In the genomic region with DNA sequence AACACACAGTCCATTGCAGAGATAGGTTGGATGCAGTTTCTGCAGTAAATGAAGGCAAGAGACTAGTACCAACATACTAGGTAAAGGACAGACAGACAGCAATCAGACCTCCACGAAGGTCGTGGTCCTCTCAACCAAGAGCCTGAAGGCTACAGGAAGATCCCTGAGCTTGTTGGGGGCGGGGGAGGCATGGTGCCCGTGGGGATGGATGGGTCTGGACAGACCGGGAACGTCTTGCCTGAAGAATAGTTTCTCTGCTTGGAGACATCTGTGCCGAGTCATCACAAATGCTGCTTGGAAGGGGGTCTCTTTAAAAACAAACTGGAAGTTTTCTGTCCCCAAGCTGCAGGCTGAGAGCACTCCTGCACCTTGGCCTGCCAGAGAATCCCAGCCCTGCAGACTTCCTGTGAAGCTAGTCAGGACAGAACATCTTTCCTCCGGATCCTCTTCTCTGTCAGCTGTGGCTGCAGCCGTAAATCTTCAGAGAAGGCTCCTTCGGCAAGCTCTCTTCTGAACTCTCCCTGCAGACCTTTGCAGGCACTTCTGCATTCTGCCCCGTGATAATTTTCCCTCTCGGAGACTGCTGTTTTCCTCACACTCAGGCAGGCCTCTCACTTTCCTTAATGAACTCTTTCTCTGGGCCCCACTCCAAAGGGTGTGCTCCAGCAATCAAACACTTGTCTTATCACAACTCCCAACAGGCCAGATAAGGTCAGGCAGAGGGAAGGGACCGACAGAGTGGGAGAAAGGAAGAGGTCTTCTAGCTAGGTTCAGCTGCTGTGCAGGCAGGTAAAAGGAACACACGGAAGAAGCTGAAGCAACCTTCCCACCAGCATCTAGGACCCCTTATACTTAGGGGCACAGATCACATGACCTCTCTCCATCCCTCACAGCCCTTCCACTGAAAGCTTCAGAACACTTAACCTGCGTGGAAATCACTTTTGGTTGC, we compare ENCODE assay signal across 16 mouse cellular contexts.
DNase-seq lines count a peak whose midpoint lies in the region; ATAC-seq and TF ChIP-seq lines count a peak whose summit lies in the region.
"Had no signal": no experiment of that assay in that cellular context is flagged by ENCODE, and none has a peak within 500 bp of the region (broad histone marks: within the 10 kb centered on the region; RNA-seq: fewer than 3 reads in every experiment).

No protein-coding gene starts in this region.

- no peak for DNase-seq in heart, adult 11 months
- DNase-seq in lung, postnatal 0 days (ENCODE audit: low spot score): peak; percentile 21
- DNase-seq in lung, postnatal 4 days: no peak
- DNase-seq in forebrain, embryonic 11.5 days (ENCODE audit: low spot score): no peak
- DNase-seq in left cerebral cortex, adult 18-20 months (ENCODE audit: low spot score in 2 of 2): no peak
- DNase-seq: adrenal gland, postnatal 36 days; cerebellum, adult 11-12 months; gastrocnemius, postnatal 25 days; thymus, postnatal 25 days had no signal

- no peak for ATAC-seq in heart, embryonic 15.5 days (replicated peaks; ENCODE audit: insufficient number of reproducible peaks, insufficient read depth, low FRiP score, low read depth)
- ATAC-seq in lung, postnatal 0 days: no peak; the same call in 1 of the 2 replicates
- ATAC-seq in intestine, postnatal 0 days: peak; percentile 71
- ATAC-seq in stomach, embryonic 15.5 days (ENCODE audit: insufficient read depth, low FRiP score, low read depth): peak; percentile 84
- no peak for ATAC-seq in forebrain, embryonic 11.5 days (replicated peaks; ENCODE audit: low FRiP score)
- ATAC-seq: forebrain, embryonic 14.5 days had no signal

- no peak overlapping the region for H3K27ac ChIP-seq in heart, embryonic 15.5 days
- H3K27ac ChIP-seq in lung, postnatal 0 days (ENCODE audit: low read length): no peak overlapping the region
- no peak overlapping the region for H3K27ac ChIP-seq in intestine, postnatal 0 days (ENCODE audit: low read depth, low read length)
- H3K27ac ChIP-seq in stomach, embryonic 15.5 days: 0 out of 2 replicates have a peak overlapping the region, but pooled peaks have one; percentile 31
- H3K27ac ChIP-seq in forebrain, embryonic 11.5 days (ENCODE audit: low read depth, low read length): no peak overlapping the region
- H3K27ac ChIP-seq: embryonic facial prominence, embryonic 12.5 days; hindbrain, embryonic 13.5 days; liver, embryonic 15.5 days had no signal

- no peaks in the 10 kb centered on the region for H3K27me3 ChIP-seq in heart, embryonic 15.5 days
- H3K27me3 ChIP-seq in lung, postnatal 0 days (replicated peaks; ENCODE audit: insufficient read depth, low read length): no peaks in the 10 kb centered on the region
- H3K27me3 ChIP-seq in intestine, postnatal 0 days (replicated peaks; ENCODE audit: control insufficient read depth, insufficient read depth, low read length): no peaks in the 10 kb centered on the region
- H3K27me3 ChIP-seq in stomach, embryonic 15.5 days (replicated peaks): no peaks in the 10 kb centered on the region
- H3K27me3 ChIP-seq in forebrain, embryonic 11.5 days (ENCODE audit: control insufficient read depth, insufficient read depth, low read length): no peaks in the 10 kb centered on the region
- H3K27me3 ChIP-seq: embryonic facial prominence, embryonic 12.5 days; hindbrain, embryonic 13.5 days; liver, embryonic 15.5 days had no signal

- peak overlapping the region; percentile 23; the same call in 1 of the 2 replicates for H3K4me2 ChIP-seq in heart, embryonic 15.5 days
- H3K4me2 ChIP-seq in lung, postnatal 0 days (replicated peaks; ENCODE audit: low read depth, low read length): no peak overlapping the region
- H3K4me2 ChIP-seq in intestine, postnatal 0 days (replicated peaks; ENCODE audit: low read depth): 0 out of 2 replicates have a peak overlapping the region, but pooled peaks have one; percentile 18
- no peak overlapping the region for H3K4me2 ChIP-seq in stomach, embryonic 15.5 days
- H3K4me2 ChIP-seq in forebrain, embryonic 11.5 days (ENCODE audit: low read depth, low read length, severe bottlenecking): no peak overlapping the region
- H3K4me2 ChIP-seq: embryonic facial prominence, embryonic 12.5 days; hindbrain, embryonic 13.5 days; liver, embryonic 15.5 days had no signal

- no peaks in the 10 kb centered on the region for H3K36me3 ChIP-seq in heart, embryonic 15.5 days
- H3K36me3 ChIP-seq in lung, postnatal 0 days (ENCODE audit: insufficient read depth, low read length): no peaks in the 10 kb centered on the region
- H3K36me3 ChIP-seq in intestine, postnatal 0 days (ENCODE audit: control insufficient read depth, insufficient read depth): no peaks in the 10 kb centered on the region
- H3K36me3 ChIP-seq in stomach, embryonic 15.5 days: no peaks in the 10 kb centered on the region
- H3K36me3 ChIP-seq in forebrain, embryonic 11.5 days (ENCODE audit: control insufficient read depth, insufficient read depth, low read length): no peaks in the 10 kb centered on the region
- H3K36me3 ChIP-seq: embryonic facial prominence, embryonic 12.5 days; hindbrain, embryonic 13.5 days; liver, embryonic 15.5 days had no signal

- peaks cover 9% of the 10 kb centered on the region for H3K4me1 ChIP-seq in heart, embryonic 15.5 days (replicated peaks)
- H3K4me1 ChIP-seq in lung, postnatal 0 days (ENCODE audit: insufficient read depth, low read depth, low read length): no peaks in the 10 kb centered on the region
- no peaks in the 10 kb centered on the region for H3K4me1 ChIP-seq in intestine, postnatal 0 days (replicated peaks; ENCODE audit: control insufficient read depth, insufficient read depth, low read length)
- no peaks in the 10 kb centered on the region for H3K4me1 ChIP-seq in stomach, embryonic 15.5 days
- no peaks in the 10 kb centered on the region for H3K4me1 ChIP-seq in forebrain, embryonic 11.5 days (replicated peaks; ENCODE audit: control insufficient read depth, insufficient read depth, low read length)
- H3K4me1 ChIP-seq: embryonic facial prominence, embryonic 12.5 days; hindbrain, embryonic 13.5 days; liver, embryonic 15.5 days had no signal

- WGBS in heart, embryonic 15.5 days: 22% methylated on average over 15 of the region's 15 CpGs
- whole genome bisulfite sequencing in lung, postnatal 0 days: 26% methylated on average over 15 of the region's 15 CpGs
- WGBS in intestine, postnatal 0 days: 28% methylated on average over 15 of the region's 15 CpGs
- WGBS in stomach, embryonic 15.5 days: 29% methylated on average over 15 of the region's 15 CpGs
- 82% methylated on average over 15 of the region's 15 CpGs for WGBS in forebrain, embryonic 11.5 days

- no peak overlapping the region for H3K4me3 ChIP-seq in heart, embryonic 15.5 days
- H3K4me3 ChIP-seq in lung, postnatal 0 days (ENCODE audit: low read depth, low read length): no peak overlapping the region
- no peak overlapping the region for H3K4me3 ChIP-seq in intestine, postnatal 0 days (ENCODE audit: low read depth, low read length)
- no peak overlapping the region for H3K4me3 ChIP-seq in stomach, embryonic 15.5 days (replicated peaks)
- H3K4me3 ChIP-seq in forebrain, embryonic 11.5 days (ENCODE audit: low read depth, low read length): no peak overlapping the region
- H3K4me3 ChIP-seq: embryonic facial prominence, embryonic 12.5 days; hindbrain, embryonic 13.5 days; liver, embryonic 15.5 days had no signal

- no peak for TF ChIP-seq EP300 in lung, postnatal 0 days (IDR thresholded peaks at IDR 0.05)

- no peak overlapping the region for H3K9ac ChIP-seq in heart, embryonic 15.5 days
- no peak overlapping the region for H3K9ac ChIP-seq in lung, postnatal 0 days (replicated peaks; ENCODE audit: low read depth)
- H3K9ac ChIP-seq in intestine, postnatal 0 days (ENCODE audit: low read depth, low read length): no peak overlapping the region
- H3K9ac ChIP-seq in stomach, embryonic 15.5 days: no peak overlapping the region
- H3K9ac ChIP-seq in forebrain, embryonic 11.5 days (ENCODE audit: low read length): no peak overlapping the region
- H3K9ac ChIP-seq: embryonic facial prominence, embryonic 12.5 days; hindbrain, embryonic 13.5 days; liver, embryonic 15.5 days had no signal

- H3K9me3 ChIP-seq in heart, embryonic 15.5 days (replicated peaks): no peaks in the 10 kb centered on the region
- no peaks in the 10 kb centered on the region for H3K9me3 ChIP-seq in lung, postnatal 0 days (ENCODE audit: low read length)
- no peaks in the 10 kb centered on the region for H3K9me3 ChIP-seq in intestine, postnatal 0 days (ENCODE audit: control insufficient read depth)
- H3K9me3 ChIP-seq in stomach, embryonic 15.5 days: no peaks in the 10 kb centered on the region
- no peaks in the 10 kb centered on the region for H3K9me3 ChIP-seq in forebrain, embryonic 11.5 days (ENCODE audit: control insufficient read depth, low read length)
- H3K9me3 ChIP-seq: embryonic facial prominence, embryonic 12.5 days; hindbrain, embryonic 13.5 days; liver, embryonic 15.5 days had no signal

- TF ChIP-seq CTCF in lung, postnatal 0 days (IDR thresholded peaks at IDR 0.05): no peak
- TF ChIP-seq CTCF in intestine, postnatal 0 days (IDR thresholded peaks at IDR 0.05; ENCODE audit: low read depth): no peak

Comparison
In these comparisons a context has a peak if more than half of its experiments do, and no peak if none do; other contexts are left out.
1. ATAC-seq: peak in intestine, postnatal 0 days (single experiment) and stomach, embryonic 15.5 days (single experiment); none in heart, embryonic 15.5 days (single experiment), lung, postnatal 0 days (single experiment) and forebrain, embryonic 11.5 days (single experiment).
2. H3K4me2 ChIP-seq: peak in heart, embryonic 15.5 days (single experiment) and intestine, postnatal 0 days (single experiment); none in lung, postnatal 0 days (single experiment), stomach, embryonic 15.5 days (single experiment) and forebrain, embryonic 11.5 days (single experiment).